Mouse (Mus musculus): ENCODE data around the gene Scaper.

GRCm38 (mm10) chr9:55543336-55543702, 394.6 kb downstream of the Scaper start:
- no peak for TF ChIP-seq SRF (IDR thresholded peaks at IDR 0.05; ENCODE audit: control insufficient read depth, insufficient read length, low read depth)
- no peak for TF ChIP-seq USF1 (IDR thresholded peaks at IDR 0.05; ENCODE audit: low read depth)
- no peak for TF ChIP-seq POLR2A (IDR thresholded peaks at IDR 0.05; ENCODE audit: insufficient read length, low read depth)
- TF ChIP-seq E2F4 (IDR thresholded peaks at IDR 0.05; ENCODE audit: insufficient read depth): no peak
- no peak for TF ChIP-seq MYOG (IDR thresholded peaks at IDR 0.05; ENCODE audit: control insufficient read depth in 1 of 3, insufficient read depth in 1 of 3, insufficient read length in 2 of 3, low read depth in 2 of 3)

Data from myocyte (in vitro differentiated cells).